Mouse (Mus musculus): Measurements from ENCODE around the gene Fzr1. TPM values are rescaled to one million over a fixed set of nuclear protein-coding genes. Genes with fewer than 3 reads are reported as not detected.

Gene Fzr1
- total and polyA plus RNA-seq, 3 experiments, result 33.1 to 75.4 (median 44.5) TPM

GRCm38 (mm10) chr10:81326858-81327257 is 51.5 kb downstream of the Fzr1 start:
- Histone ChIP-seq H3K4me3 (replicated peaks in 1 of 3; ENCODE audit: low read depth in 2 of 3, low read length in 2 of 3, poor library complexity in 1 of 3) (no peak overlapping the region), H3K9me3 (replicated peaks; ENCODE audit: low read length) (no peaks in the 10 kb centered on the region), H3K79me2 (replicated peaks; ENCODE audit: control insufficient read depth, extremely low read depth, insufficient read depth, poor library complexity, severe bottlenecking) (peaks cover 8% of the 10 kb centered on the region), H3K4me2 (ENCODE audit: insufficient read depth, low read depth, poor library complexity, severe bottlenecking) (no peak overlapping the region), H3K27me3 (replicated peaks) (no peaks in the 10 kb centered on the region), H3K4me1 (ENCODE audit: control insufficient read depth in 1 of 2, insufficient read depth in 2 of 2) (peaks cover 4 to 36% of the 10 kb centered on the region in 2 experiments; a peak in 3 of 4 replicates), H3K9ac (ENCODE audit: insufficient read depth, low read depth) (no peak overlapping the region), H3K27ac (ENCODE audit: insufficient read depth, low read depth) (no peak overlapping the region), H3K36me3 (replicated peaks in 1 of 2; ENCODE audit: control insufficient read depth in 1 of 2, insufficient read depth in 1 of 2, low read length in 1 of 2) (peaks cover 52 to 77% of the 10 kb centered on the region in 2 experiments)
- in situ Hi-C loops (cut with MboI; ENCODE audit: low pct_ligation_motif_present, low pct_unique_long_range_greater_than_20kb, low sequenced_read_pairs), result no loop called here
- TF ChIP-seq SMC3 (IDR thresholded peaks at IDR 0.05; ENCODE audit: low read depth, low read length), result no peak
- no peak for TF ChIP-seq JUN (IDR thresholded peaks at IDR 0.05; ENCODE audit: insufficient read depth, low read depth, low read length)
- no peak for TF ChIP-seq CTCF (conservative IDR thresholded peaks at IDR 0.05 in 1 of 2, IDR thresholded peaks at IDR 0.05 in 1 of 2; ENCODE audit: low read depth in 2 of 2, low read length in 2 of 2)
- no peak for TF ChIP-seq JUND (conservative IDR thresholded peaks at IDR 0.05; ENCODE audit: low read depth, low read length)
- TF ChIP-seq TBP (conservative IDR thresholded peaks at IDR 0.05; ENCODE audit: low read depth, low read length), result no peak
- TF ChIP-seq CHD2 (IDR thresholded peaks at IDR 0.05; ENCODE audit: low read length), result no peak
- no peak for TF ChIP-seq MXI1 (IDR thresholded peaks at IDR 0.05; ENCODE audit: low read depth, low read length)
- TF ChIP-seq MAZ (IDR thresholded peaks at IDR 0.05; ENCODE audit: low read depth, low read length), result no peak
- TF ChIP-seq NELFE (IDR thresholded peaks at IDR 0.05; ENCODE audit: low read depth, low read length), result no peak
- TF ChIP-seq ETS1 (conservative IDR thresholded peaks at IDR 0.05; ENCODE audit: low read depth, low read length), result no peak
- no peak for TF ChIP-seq POLR2AphosphoS2 (IDR thresholded peaks at IDR 0.05; ENCODE audit: low read depth, low read length)
- no peak for TF ChIP-seq SIN3A (IDR thresholded peaks at IDR 0.05; ENCODE audit: low read length)
- TF ChIP-seq ZNF384 (IDR thresholded peaks at IDR 0.05; ENCODE audit: low read depth, low read length), result no peak
- TF ChIP-seq ZMIZ1 (IDR thresholded peaks at IDR 0.05; ENCODE audit: low read depth, low read length), result no peak
- TF ChIP-seq RCOR1 (conservative IDR thresholded peaks at IDR 0.05; ENCODE audit: low read depth, low read length), result no peak
- no peak for TF ChIP-seq ZKSCAN1 (IDR thresholded peaks at IDR 0.05; ENCODE audit: borderline replicate concordance, low read depth, low read length)
- no peak for TF ChIP-seq NRF1 (IDR thresholded peaks at IDR 0.05; ENCODE audit: low read depth, low read length)
- TF ChIP-seq E2F4 (IDR thresholded peaks at IDR 0.05; ENCODE audit: insufficient replicate concordance, low read depth, low read length), result no peak
- dilution Hi-C loops (cut with MboI; ENCODE audit: extremely low pct_ligation_motif_present, extremely low pct_unique_long_range_greater_than_20kb, low sequenced_read_pairs), result no loop called here
- DNase-seq (ENCODE audit: extremely low read depth), result no peak

GRCm38 (mm10) chr10:81325781-81326180 is 52.5 kb downstream of the Fzr1 start:
- no peaks in the 10 kb centered on the region for H3K9me3 ChIP-seq (replicated peaks; ENCODE audit: low read length)
- peaks cover 15% of the 10 kb centered on the region for H3K79me2 ChIP-seq (replicated peaks; ENCODE audit: control insufficient read depth, extremely low read depth, insufficient read depth, poor library complexity, severe bottlenecking)
- peaks cover 52 to 77% of the 10 kb centered on the region in 2 experiments for H3K36me3 ChIP-seq (replicated peaks in 1 of 2; ENCODE audit: control insufficient read depth in 1 of 2, insufficient read depth in 1 of 2, low read length in 1 of 2)
- in situ Hi-C loops (cut with MboI; ENCODE audit: low pct_ligation_motif_present, low pct_unique_long_range_greater_than_20kb, low sequenced_read_pairs) (no loop called here), dilution Hi-C loops (cut with MboI; ENCODE audit: extremely low pct_ligation_motif_present, extremely low pct_unique_long_range_greater_than_20kb, low sequenced_read_pairs) (no loop called here)
- H3K4me2 ChIP-seq (ENCODE audit: insufficient read depth, low read depth, poor library complexity, severe bottlenecking), result no peak overlapping the region
- H3K4me1 ChIP-seq (ENCODE audit: control insufficient read depth in 1 of 2, insufficient read depth in 2 of 2), result peaks cover 4 to 38% of the 10 kb centered on the region in 2 experiments; a peak in 3 of 4 replicates
- H3K9ac ChIP-seq (ENCODE audit: insufficient read depth, low read depth), result no peak overlapping the region
- no peak overlapping the region for H3K27ac ChIP-seq (ENCODE audit: insufficient read depth, low read depth)
- TF ChIP-seq SIN3A (IDR thresholded peaks at IDR 0.05; ENCODE audit: low read length) (no peak), MYC (IDR thresholded peaks at IDR 0.05; ENCODE audit: low read depth, low read length) (no peak), KAT2A (IDR thresholded peaks at IDR 0.05; ENCODE audit: insufficient replicate concordance, low read length) (no peak), EP300 (IDR thresholded peaks at IDR 0.05; ENCODE audit: low read length) (no peak), E2F4 (IDR thresholded peaks at IDR 0.05; ENCODE audit: insufficient replicate concordance, low read depth, low read length) (no peak), TCF12 (IDR thresholded peaks at IDR 0.05; ENCODE audit: low read depth, low read length) (no peak), RAD21 (IDR thresholded peaks at IDR 0.05; ENCODE audit: low read depth, low read length) (no peak), SMC3 (IDR thresholded peaks at IDR 0.05; ENCODE audit: low read depth, low read length) (no peak), RCOR1 (conservative IDR thresholded peaks at IDR 0.05; ENCODE audit: low read depth, low read length) (no peak), ZNF384 (IDR thresholded peaks at IDR 0.05; ENCODE audit: low read depth, low read length) (no peak), JUN (IDR thresholded peaks at IDR 0.05; ENCODE audit: insufficient read depth, low read depth, low read length) (no peak), JUND (conservative IDR thresholded peaks at IDR 0.05; ENCODE audit: low read depth, low read length) (no peak), BHLHE40 (IDR thresholded peaks at IDR 0.05; ENCODE audit: low read depth, low read length) (no peak), IRF4 (IDR thresholded peaks at IDR 0.05; ENCODE audit: low read depth, low read length) (no peak), CHD2 (IDR thresholded peaks at IDR 0.05; ENCODE audit: low read length) (no peak)
- no peak for DNase-seq (ENCODE audit: extremely low read depth)
- H3K27me3 ChIP-seq (replicated peaks), result no peaks in the 10 kb centered on the region
- no peak overlapping the region for H3K4me3 ChIP-seq (replicated peaks in 1 of 3; ENCODE audit: low read depth in 2 of 3, low read length in 2 of 3, poor library complexity in 1 of 3)
